Mouse (Mus musculus) heart, adult 2 months (tissue): ENCODE data around the gene Rab28.

Experiments used
- CTCF ChIP-seq: fragments of 200-600 bp; IDR thresholded peaks from 2 replicates; pipeline ENCODE4 v1.8.1; 2022; ENCODE audit warnings: antibody characterized with exemption, mild to moderate bottlenecking, moderate library complexity
- POLR2A ChIP-seq: fragments of 200-500 bp; IDR thresholded peaks from 2 replicates; pipeline ENCODE4 v1.6.1; 2011; ENCODE audit warnings: mild to moderate bottlenecking, low read depth, low read length, control low read depth; ENCODE audit not compliant: insufficient read depth

DNA sequence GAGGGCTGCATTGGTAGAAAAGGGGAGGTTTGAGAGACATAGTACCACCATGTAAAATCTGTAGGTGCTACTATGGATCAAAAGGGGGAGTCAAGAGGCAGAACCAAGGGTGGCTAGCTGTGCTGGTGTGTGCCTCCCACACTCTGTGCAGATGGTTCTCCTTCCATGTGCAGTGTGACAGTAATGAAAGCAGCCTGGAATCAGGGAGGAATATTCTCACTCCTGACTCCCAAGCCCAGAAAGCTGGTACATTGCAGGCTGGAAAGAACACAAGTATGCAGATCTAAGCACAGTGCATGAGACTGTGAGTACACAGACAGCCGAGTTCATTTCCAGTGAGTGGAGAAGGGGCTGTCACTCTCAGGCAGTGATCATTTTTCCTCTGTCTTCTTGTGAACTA, 89.0 kb downstream of the Rab28 start:
- TF ChIP-seq CTCF: no peak
- no peak for TF ChIP-seq POLR2A
